ENCODE assay signal across 11 mouse cellular contexts in genomic region chr15:80160223-80160622, GRCm38 (mm10). TPM values are rescaled to one million over a fixed set of nuclear protein-coding genes. Genes with fewer than 3 reads are reported as not detected.
DNase-seq lines count a peak whose midpoint lies in the region; ATAC-seq and TF ChIP-seq lines count a peak whose summit lies in the region.
"Had no signal": no experiment of that assay in that cellular context is flagged by ENCODE, and none has a peak within 500 bp of the region (broad histone marks: within the 10 kb centered on the region; RNA-seq: fewer than 3 reads in every experiment).

No protein-coding gene starts in this region.

- WGBS in kidney, embryonic 14.5 days: 81% methylated on average over 13 of the region's 13 CpGs
- 84% methylated on average over 13 of the region's 13 CpGs for WGBS in intestine, embryonic 16.5 days

- no peaks in the 10 kb centered on the region for H3K9me3 ChIP-seq in kidney, embryonic 14.5 days (ENCODE audit: control insufficient read depth, low read length)
- no peaks in the 10 kb centered on the region for H3K9me3 ChIP-seq in ES-E14 (ENCODE audit: control insufficient read depth, insufficient read depth, low read depth, low read length)
- H3K9me3 ChIP-seq in intestine, embryonic 16.5 days (ENCODE audit: control insufficient read depth, low read length): no peaks in the 10 kb centered on the region

- peaks cover 26% of the 10 kb centered on the region for H3K4me1 ChIP-seq in kidney, embryonic 14.5 days (ENCODE audit: control insufficient read depth, insufficient read depth, low read length)
- peaks cover 18 to 33% of the 10 kb centered on the region in 2 experiments for H3K4me1 ChIP-seq in ES-E14 (ENCODE audit: control insufficient read depth in 2 of 2, insufficient read depth in 2 of 2, low read length in 2 of 2, poor library complexity in 1 of 2)
- H3K4me1 ChIP-seq in intestine, embryonic 16.5 days (ENCODE audit: control insufficient read depth, insufficient read depth, low read length): peaks cover 40% of the 10 kb centered on the region

- DNase-seq in kidney, adult 18-20 months: no peak
- peak; percentile 91 for DNase-seq in 3134 (ENCODE audit: extremely low read depth, insufficient read length, low spot score)
- no peak for DNase-seq in ES-E14 (ENCODE audit: low read depth, low spot score)
- no peak for DNase-seq in right cerebral cortex, adult 18-20 months
- DNase-seq in thymus, postnatal 4 days: no peak
- no peak for DNase-seq in urinary bladder, postnatal 36 days (ENCODE audit: low spot score in 2 of 2)
- DNase-seq: thymus, postnatal 36 days had no signal

- no peak overlapping the region for H3K4me3 ChIP-seq in kidney, embryonic 14.5 days (ENCODE audit: low read length)
- no peak overlapping the region for H3K4me3 ChIP-seq in ES-E14 (ENCODE audit: insufficient read depth in 1 of 2, low read depth in 1 of 2, low read length in 2 of 2, poor library complexity in 1 of 2, severe bottlenecking in 1 of 2)
- H3K4me3 ChIP-seq in intestine, embryonic 16.5 days (ENCODE audit: low read length): no peak overlapping the region

- peak overlapping the region; percentile 18; the same call in 1 of the 2 replicates for H3K9ac ChIP-seq in kidney, embryonic 14.5 days (ENCODE audit: low read depth, low read length)
- H3K9ac ChIP-seq in ES-E14 (ENCODE audit: insufficient read depth, low read depth, low read length, poor library complexity, severe bottlenecking): peak overlapping the region; percentile 40; the same call in 1 of the 2 replicates
- H3K9ac ChIP-seq in intestine, embryonic 16.5 days (ENCODE audit: low read depth, low read length): peak overlapping the region; percentile 50

- H3K27me3 ChIP-seq in kidney, embryonic 14.5 days (ENCODE audit: control insufficient read depth, insufficient read depth, low read length): no peaks in the 10 kb centered on the region
- no peaks in the 10 kb centered on the region for H3K27me3 ChIP-seq in intestine, embryonic 16.5 days (replicated peaks; ENCODE audit: control insufficient read depth, insufficient read depth, low read length)

- peaks cover 55% of the 10 kb centered on the region for H3K36me3 ChIP-seq in kidney, embryonic 14.5 days (ENCODE audit: control insufficient read depth, insufficient read depth, low read length)
- H3K36me3 ChIP-seq in ES-E14 (ENCODE audit: control insufficient read depth, insufficient read depth, low read length, poor library complexity, severe bottlenecking): peaks cover 21% of the 10 kb centered on the region
- peaks cover 18% of the 10 kb centered on the region for H3K36me3 ChIP-seq in intestine, embryonic 16.5 days (ENCODE audit: control insufficient read depth, insufficient read depth, low read length)

- H3K4me2 ChIP-seq in kidney, embryonic 14.5 days (replicated peaks; ENCODE audit: low read depth, low read length): no peak overlapping the region
- H3K4me2 ChIP-seq in intestine, embryonic 16.5 days (ENCODE audit: low read depth, low read length): no peak overlapping the region

- in situ Hi-C loops in ES-E14 (cut with MboI; ENCODE audit: low sequenced_read_pairs in 2 of 2, unreplicated experiment in 2 of 2): no loop called here

- H3K27ac ChIP-seq in kidney, embryonic 14.5 days (ENCODE audit: low read depth, low read length): peak overlapping the region; percentile 84
- H3K27ac ChIP-seq in ES-E14 (ENCODE audit: insufficient read depth, low read depth, low read length, poor library complexity, severe bottlenecking): peak overlapping the region; percentile 38; the same call in 1 of the 2 replicates
- peak overlapping the region; percentile 88 for H3K27ac ChIP-seq in intestine, embryonic 16.5 days (ENCODE audit: low read length)

- ATAC-seq in kidney, embryonic 14.5 days (ENCODE audit: low FRiP score, low TSS enrichment): 0 out of 2 replicates have a peak, but pooled peaks have one; percentile 1
- ATAC-seq in intestine, embryonic 16.5 days: no peak

TF ChIP-seq in ES-E14, 5 proteins besides CTCF, POLR2A, EP300 and RAD21:
- TF ChIP-seq ZC3H11A (IDR thresholded peaks at IDR 0.05; ENCODE audit: borderline replicate concordance, low read depth, low read length): no peak
- TF ChIP-seq CHD2 (IDR thresholded peaks at IDR 0.05; ENCODE audit: low read depth, low read length): no peak
- TF ChIP-seq MAFK (IDR thresholded peaks at IDR 0.05; ENCODE audit: insufficient read depth, low read depth, low read length): no peak
- TF ChIP-seq HCFC1 (IDR thresholded peaks at IDR 0.05; ENCODE audit: borderline replicate concordance, insufficient read depth, low read length): no peak
TF ChIP-seq in ES-E14: peak in this region for 0.

RNA-seq across cellular contexts. Expression of gene Mgat3, which starts 13.3 kb away (rescaled TPM):
- 3.6 and 6.1 TPM in 2 replicates for polyA plus RNA-seq in kidney, embryonic 14.5 days (2014; fragmentation: Nextera tagmentation; extraction: Ambion mirVana)
- 7.9 and 8.5 TPM in 2 replicates for total RNA-seq in ES-E14 (2012; rRNA removed)
- 14.8 and 19.7 TPM in 2 replicates for polyA plus RNA-seq in intestine, embryonic 16.5 days (2015; fragmentation: Nextera tagmentation; extraction: Ambion mirVana)
- total RNA-seq: common myeloid progenitor, adult 5-6 weeks; megakaryocyte progenitor cell, adult 5-6 weeks had no signal

RNA-seq across cellular contexts. Expression of gene Tab1, which starts 27.3 kb away (rescaled TPM):
- polyA plus RNA-seq in kidney, embryonic 14.5 days (2014; fragmentation: Nextera tagmentation; extraction: Ambion mirVana): 25.3 and 35.2 TPM in 2 replicates
- total RNA-seq in ES-E14 (2012; rRNA removed): 16.6 and 24.3 TPM in 2 replicates
- 28.2 and 29.6 TPM in 2 replicates for polyA plus RNA-seq in intestine, embryonic 16.5 days (2015; fragmentation: Nextera tagmentation; extraction: Ambion mirVana)

Comparison
In these comparisons a context has a peak if more than half of its experiments do, and no peak if none do; other contexts are left out.
1. H3K27ac ChIP-seq: peak in every context shown above with its lines; median percentile 88 in intestine, embryonic 16.5 days; 84 in kidney, embryonic 14.5 days; 38 in ES-E14.